Mouse (Mus musculus): ENCODE results near the gene Cpxm2.

Gene Cpxm2

GRCm38 (mm10) chr7:132015193-132015592, 139.3 kb downstream of the Cpxm2 start:
- no peak for DNase-seq

GRCm38 (mm10) chr7:132013970-132014369, 140.6 kb downstream of the Cpxm2 start:
- DNase-seq, result no peak

GRCm38 (mm10) chr7:132012969-132013679, 141.4 kb downstream of the Cpxm2 start:
- no peak for DNase-seq

- no peak for DNase-seq
Observed at GRCm38 (mm10) chr7:132009002-132009401, 145.5 kb downstream of the Cpxm2 start.

- DNase-seq, result no peak
Observed at GRCm38 (mm10) chr7:132005996-132006696, 148.4 kb downstream of the Cpxm2 start.

- no peak for DNase-seq
Observed at GRCm38 (mm10) chr7:131992873-131993272, 161.7 kb downstream of the Cpxm2 start.

- DNase-seq, result no peak
Observed at GRCm38 (mm10) chr7:131992226-131992625, 162.3 kb downstream of the Cpxm2 start.

GRCm38 (mm10) chr7:131989056-131989455, 165.5 kb downstream of the Cpxm2 start:
- no peak for DNase-seq
